Mouse (Mus musculus): ENCODE measurements at regions not wholly inside any gene's neighbourhood (a gene's known extent, or its start where the extent isn't known, plus 50 kb on each side); places are given as distances from the start of the nearest gene placed in this dataset.

GRCm38 (mm10) chr11:20915182-20915602 lies 84.3 kb upstream of the Lgalsl start:
- TF ChIP-seq CTCF (IDR thresholded peaks at IDR 0.05; ENCODE audit: borderline replicate concordance, insufficient read depth, low read length) (no peak), POLR2A (IDR thresholded peaks at IDR 0.05; ENCODE audit: low read depth, low read length) (no peak)
